Mouse (Mus musculus) brain, embryonic 14.5 days (tissue): ENCODE measurements around the gene Cdc14b.

Experiments
- CTCF ChIP-seq: fragments of 200-500 bp; IDR thresholded peaks from 2 replicates; pipeline ENCODE4 v1.5.1; 2012; ENCODE audit warnings: inconsistent platforms, mild to moderate bottlenecking, moderate library complexity, borderline replicate concordance; ENCODE audit not compliant: insufficient read depth, insufficient read length; ENCODE audit errors: extremely low read depth
- POLR2A ChIP-seq: fragments of 200-500 bp; IDR thresholded peaks from 2 replicates; pipeline ENCODE4 v1.6.1; 2012; ENCODE audit warnings: mild to moderate bottlenecking, inconsistent platforms, borderline replicate concordance; ENCODE audit not compliant: poor library complexity, insufficient read depth, insufficient read length, severe bottlenecking; ENCODE audit errors: extremely low read depth

DNA sequence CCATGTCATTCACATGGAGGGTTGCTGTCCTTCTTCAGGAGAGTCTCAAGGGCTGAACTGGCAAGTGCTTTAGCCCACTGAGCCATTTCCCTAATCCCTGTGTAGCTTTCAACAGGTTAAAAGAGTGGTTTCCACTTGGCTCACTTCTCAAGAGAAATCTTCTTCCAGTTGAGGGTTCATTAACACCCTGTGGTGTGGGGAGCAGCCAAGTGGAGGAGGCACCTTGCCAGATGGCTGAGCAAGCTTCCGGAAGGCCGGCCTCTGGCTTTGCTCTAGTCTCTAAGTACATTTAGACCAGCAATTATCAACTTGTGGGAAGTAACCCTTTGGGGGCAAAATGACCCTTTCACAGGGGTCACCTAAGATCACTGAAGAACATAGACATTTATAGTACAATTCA, 43.3 kb upstream of the Cdc14b start:
- TF ChIP-seq CTCF (no peak), POLR2A (no peak)
